Mouse (Mus musculus) MEL (cell line): Measurements from ENCODE around the gene Tmem184a. TPM values are rescaled to one million over a fixed set of nuclear protein-coding genes. Genes with fewer than 3 reads are reported as not detected.

Experiments
- DNase-seq: peaks from one replicate; pipeline ENCODE4 v3.0.0; 2011; ENCODE audit warnings: low read depth, low spot score
- H3K27ac ChIP-seq: 2 replicates; pipeline ENCODE4 v1.5.1; 2012; ENCODE audit warnings: low read depth, mild to moderate bottlenecking, control low read depth, low read length, moderate library complexity; ENCODE audit not compliant: control insufficient read depth
- H3K27me3 ChIP-seq, 2 experiments: fragments of 150-350 bp in 1 of 2; sonication (generic) in 1 of 2; 2 replicates each; pipeline ENCODE4 v1.6.1; 2012; ENCODE audit warnings: low read length in 2 of 2, mild to moderate bottlenecking in 2 of 2, improper control_type of control experiment in 1 of 2, moderate library complexity in 1 of 2; ENCODE audit not compliant: insufficient read depth in 2 of 2, control insufficient read depth in 1 of 2
- H3K36me3 ChIP-seq, 2 experiments: 2 replicates each; pipeline ENCODE4 v1.6.1; 2012 to 2014; ENCODE audit warnings: low read length in 2 of 2, improper control_type of control experiment in 1 of 2, inconsistent platforms in 1 of 2, mild to moderate bottlenecking in 1 of 2; ENCODE audit not compliant: insufficient read depth in 2 of 2, control insufficient read depth in 1 of 2
- H3K4me1 ChIP-seq, 2 experiments: fragments of 150-350 bp in 1 of 2; sonication (generic) in 1 of 2; 2 replicates each; pipeline ENCODE4 v1.6.1; 2012; ENCODE audit warnings: low read length in 2 of 2, improper control_type of control experiment in 1 of 2, mild to moderate bottlenecking in 1 of 2; ENCODE audit not compliant: insufficient read depth in 2 of 2, control insufficient read depth in 1 of 2
- H3K4me3 ChIP-seq, 2 experiments: fragments of 150-350 bp in 1 of 2; sonication (generic) in 1 of 2; 2 replicates each; pipeline ENCODE4 v1.5.1; 2012; ENCODE audit warnings: low read depth in 2 of 2, low read length in 2 of 2, mild to moderate bottlenecking in 2 of 2, moderate library complexity in 2 of 2, control low read depth in 1 of 2, improper control_type of control experiment in 1 of 2; ENCODE audit not compliant: control insufficient read depth in 1 of 2, insufficient read depth in 1 of 2
- H3K79me2 ChIP-seq: 2 replicates; pipeline ENCODE4 v1.6.1; 2012; ENCODE audit warnings: mild to moderate bottlenecking, low read length, moderate library complexity; ENCODE audit not compliant: control insufficient read depth, poor library complexity, insufficient read depth
- H3K9ac ChIP-seq: 2 replicates; pipeline ENCODE4 v1.6.1; 2012; ENCODE audit warnings: low read depth, mild to moderate bottlenecking, control low read depth, low read length, moderate library complexity; ENCODE audit not compliant: control insufficient read depth, poor library complexity, severe bottlenecking
- H3K9me3 ChIP-seq: fragments of 150-350 bp; sonication (generic); replicated peaks from 2 replicates; pipeline ENCODE4 v1.6.1; 2012; ENCODE audit warnings: mild to moderate bottlenecking, low read length, improper control_type of control experiment, moderate library complexity; ENCODE audit not compliant: insufficient read depth
- BHLHE40 ChIP-seq: IDR thresholded peaks from 2 replicates; pipeline ENCODE4 v1.6.1; 2012; ENCODE audit warnings: low read depth, mild to moderate bottlenecking, inconsistent platforms, low read length, improper control_type of control experiment, borderline replicate concordance
- CHD2 ChIP-seq: IDR thresholded peaks from 2 replicates; pipeline ENCODE4 v1.6.1; 2011; ENCODE audit warnings: low read length, improper control_type of control experiment
- E2F4 ChIP-seq: IDR thresholded peaks from 2 replicates; pipeline ENCODE4 v1.6.1; 2011; ENCODE audit warnings: low read depth, low read length, improper control_type of control experiment, borderline replicate concordance
- ELF1 ChIP-seq: IDR thresholded peaks from 2 replicates; pipeline ENCODE4 v1.6.1; 2014; ENCODE audit warnings: low read depth, mild to moderate bottlenecking, inconsistent platforms, low read length, improper control_type of control experiment, moderate library complexity
- EP300 ChIP-seq, 2 experiments: IDR thresholded peaks; 2 replicates each; pipeline ENCODE4 v1.6.1; 2011; ENCODE audit warnings: improper control_type of control experiment in 2 of 2, low read length in 2 of 2, low read depth in 1 of 2, mild to moderate bottlenecking in 1 of 2
- ETS1 ChIP-seq: IDR thresholded peaks from 2 replicates; pipeline ENCODE4 v1.6.1; 2012; ENCODE audit warnings: low read depth, mild to moderate bottlenecking, inconsistent platforms, low read length, improper control_type of control experiment, moderate library complexity
- GABPA ChIP-seq: IDR thresholded peaks from 2 replicates; pipeline ENCODE4 v1.6.1; 2012; ENCODE audit warnings: low read depth, mild to moderate bottlenecking, inconsistent platforms, low read length, improper control_type of control experiment, moderate library complexity
- GATA1 ChIP-seq: IDR thresholded peaks from 2 replicates; pipeline ENCODE4 v1.6.1; 2011; ENCODE audit warnings: low read depth, low read length, improper control_type of control experiment
- HCFC1 ChIP-seq: IDR thresholded peaks from 2 replicates; pipeline ENCODE4 v1.6.1; 2012; ENCODE audit warnings: low read depth, mild to moderate bottlenecking, inconsistent platforms, low read length, improper control_type of control experiment, moderate library complexity
- JUND ChIP-seq: IDR thresholded peaks from 2 replicates; pipeline ENCODE4 v1.6.1; 2011; ENCODE audit warnings: low read depth, mild to moderate bottlenecking, improper control_type of control experiment, low read length
- KAT2A ChIP-seq: conservative IDR thresholded peaks from 2 replicates; pipeline ENCODE4 v1.6.1; 2012; ENCODE audit warnings: low read depth, low read length, improper control_type of control experiment, inconsistent platforms
- MAX ChIP-seq: IDR thresholded peaks from 2 replicates; pipeline ENCODE4 v1.6.1; 2011; ENCODE audit warnings: low read length, improper control_type of control experiment
- MEF2A ChIP-seq: IDR thresholded peaks from 2 replicates; pipeline ENCODE4 v1.6.1; 2014; ENCODE audit warnings: low read depth, mild to moderate bottlenecking, inconsistent platforms, low read length, improper control_type of control experiment; ENCODE audit not compliant: poor library complexity, insufficient replicate concordance, severe bottlenecking; ENCODE audit errors: extremely low read depth
- MXI1 ChIP-seq: IDR thresholded peaks from 2 replicates; pipeline ENCODE4 v1.6.1; 2011; ENCODE audit warnings: mild to moderate bottlenecking, low read depth, low read length, improper control_type of control experiment
- MYB ChIP-seq: IDR thresholded peaks from 2 replicates; pipeline ENCODE4 v1.6.1; 2011; ENCODE audit warnings: mild to moderate bottlenecking, low read depth, low read length, improper control_type of control experiment
- MYC ChIP-seq: IDR thresholded peaks from 2 replicates; pipeline ENCODE4 v1.6.1; 2011; ENCODE audit warnings: low read depth, mild to moderate bottlenecking, low read length, improper control_type of control experiment, moderate library complexity
- NRF1 ChIP-seq: IDR thresholded peaks from 2 replicates; pipeline ENCODE4 v1.6.1; 2014; ENCODE audit warnings: low read depth, mild to moderate bottlenecking, inconsistent platforms, low read length, improper control_type of control experiment, moderate library complexity; ENCODE audit not compliant: poor library complexity, insufficient read depth, severe bottlenecking
- POLR2A ChIP-seq, 2 experiments: IDR thresholded peaks; 2 replicates each; pipeline ENCODE4 v1.6.1; 2011 to 2012; ENCODE audit warnings: low read length in 2 of 2, mild to moderate bottlenecking in 2 of 2, control low read depth in 1 of 2, improper control_type of control experiment in 1 of 2, low read depth in 1 of 2, moderate library complexity in 1 of 2; ENCODE audit not compliant: control insufficient read depth in 1 of 2, insufficient read depth in 1 of 2, poor library complexity in 1 of 2
- POLR2AphosphoS2 ChIP-seq: IDR thresholded peaks from 2 replicates; pipeline ENCODE4 v1.6.1; 2011; ENCODE audit warnings: low read length, improper control_type of control experiment
- POLR2AphosphoS5 ChIP-seq: IDR thresholded peaks from 2 replicates; pipeline ENCODE4 v1.6.1; 2012; ENCODE audit warnings: low read depth, borderline replicate concordance, mild to moderate bottlenecking, inconsistent platforms, low read length, moderate library complexity, mixed read lengths
- RAD21 ChIP-seq: IDR thresholded peaks from 2 replicates; pipeline ENCODE4 v1.6.1; 2011; ENCODE audit warnings: mild to moderate bottlenecking, low read depth, low read length, improper control_type of control experiment
- RCOR1 ChIP-seq: IDR thresholded peaks from 2 replicates; pipeline ENCODE4 v1.6.1; 2012; ENCODE audit warnings: low read depth, mild to moderate bottlenecking, inconsistent platforms, low read length, improper control_type of control experiment
- SIN3A ChIP-seq: IDR thresholded peaks from 2 replicates; pipeline ENCODE4 v1.6.1; 2012; ENCODE audit warnings: low read length, improper control_type of control experiment, inconsistent platforms
- SMC3 ChIP-seq: IDR thresholded peaks from 2 replicates; pipeline ENCODE4 v1.6.1; 2011; ENCODE audit warnings: low read depth, low read length, improper control_type of control experiment
- TAL1 ChIP-seq: IDR thresholded peaks from 2 replicates; pipeline ENCODE4 v1.6.1; 2012; ENCODE audit warnings: mild to moderate bottlenecking, inconsistent platforms, low read length, moderate library complexity, mixed read lengths
- TBP ChIP-seq: IDR thresholded peaks from 2 replicates; pipeline ENCODE4 v1.8.0; 2011; ENCODE audit warnings: low read depth, low read length, improper control_type of control experiment
- UBTF ChIP-seq: IDR thresholded peaks from 2 replicates; pipeline ENCODE4 v1.6.1; 2012; ENCODE audit warnings: low read depth, mild to moderate bottlenecking, inconsistent platforms, low read length, improper control_type of control experiment, moderate library complexity, borderline replicate concordance; ENCODE audit not compliant: insufficient read depth
- USF1 ChIP-seq: IDR thresholded peaks from 2 replicates; pipeline ENCODE4 v1.6.1; 2014; ENCODE audit warnings: low read depth, mild to moderate bottlenecking, inconsistent platforms, low read length, improper control_type of control experiment, moderate library complexity
- USF2 ChIP-seq, 2 experiments: IDR thresholded peaks; 2 replicates each; pipeline ENCODE4 v1.6.1; 2011 to 2012; ENCODE audit warnings: improper control_type of control experiment in 2 of 2, low read length in 2 of 2, borderline replicate concordance in 1 of 2, inconsistent platforms in 1 of 2, low read depth in 1 of 2, mild to moderate bottlenecking in 1 of 2; ENCODE audit not compliant: insufficient read depth in 1 of 2
- ZC3H11A ChIP-seq: IDR thresholded peaks from 2 replicates; pipeline ENCODE4 v1.6.1; 2012; ENCODE audit warnings: low read depth, mild to moderate bottlenecking, inconsistent platforms, low read length, improper control_type of control experiment
- ZKSCAN1 ChIP-seq: IDR thresholded peaks from 2 replicates; pipeline ENCODE4 v1.6.1; 2012; ENCODE audit warnings: low read depth, mild to moderate bottlenecking, inconsistent platforms, low read length, improper control_type of control experiment, moderate library complexity
- ZMIZ1 ChIP-seq: IDR thresholded peaks from 2 replicates; pipeline ENCODE4 v1.6.1; 2012; ENCODE audit warnings: low read depth, mild to moderate bottlenecking, inconsistent platforms, low read length, improper control_type of control experiment, moderate library complexity
- ZNF384 ChIP-seq: IDR thresholded peaks from 2 replicates; pipeline ENCODE4 v1.6.1; 2012; ENCODE audit warnings: low read depth, mild to moderate bottlenecking, inconsistent platforms, low read length, improper control_type of control experiment
- polyA plus RNA-seq, 2 experiments: library from polyadenylated mRNA; stranded (reverse) in 1 of 2; unstranded in 1 of 2; fragments of >175 nt in 1 of 2; fragments of >200 nt in 1 of 2; gene quantifications; 2 replicates each; pipeline versions ENCODE4 v1.2.1 to v1.2.4; 2012; ENCODE audit warnings: low replicate concordance in 2 of 2, low read depth in 1 of 2; ENCODE audit not compliant: insufficient read length in 2 of 2, insufficient read depth in 1 of 2, missing spikeins in 1 of 2
- total RNA-seq: library from RNA; depleted of rRNA; stranded (reverse); fragments of 300-350 nt; gene quantifications from 2 replicates; pipeline ENCODE4 v1.2.3, GENCODE M21; 2012

Gene Tmem184a
- total and polyA plus RNA-seq, 3 experiments, result 0.10 to 0.27 TPM; not detected in 1

DNA sequence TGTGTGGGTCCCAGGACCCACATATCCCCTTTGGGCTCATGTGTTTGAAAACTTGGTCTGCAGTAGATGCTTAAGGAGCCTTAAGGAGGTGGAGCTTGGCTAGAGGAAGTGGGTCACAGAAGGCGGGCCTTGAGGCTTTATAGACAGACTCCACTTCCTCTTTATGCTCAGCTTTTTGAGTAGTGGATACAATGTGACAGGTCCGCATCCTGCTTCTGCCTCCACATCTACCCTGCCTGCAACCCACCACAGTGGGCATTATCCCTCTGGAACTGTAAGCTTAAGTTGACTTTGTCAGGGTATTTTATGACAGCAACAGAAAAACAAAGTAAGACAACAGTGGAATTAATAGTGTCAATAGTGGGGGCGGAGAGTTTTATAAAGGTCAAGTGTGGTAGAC is 11.0 kb upstream of the Tmem184a start (continued):
- TF ChIP-seq ELF1 (peak; percentile 58), POLR2A (IDR thresholded peaks at IDR 0.05; ENCODE audit: control insufficient read depth in 1 of 2, insufficient read depth in 1 of 2, low read depth in 1 of 2, low read length in 2 of 2, poor library complexity in 1 of 2) (peak; percentile 43 to 95; a peak in 2 of 4 replicates), SMC3 (no peak), GATA1 (no peak), RCOR1 (0 out of 2 replicates have a peak, but pooled peaks have one; percentile 55)
- TF ChIP-seq, all 39 proteins: peak for 19

DNA sequence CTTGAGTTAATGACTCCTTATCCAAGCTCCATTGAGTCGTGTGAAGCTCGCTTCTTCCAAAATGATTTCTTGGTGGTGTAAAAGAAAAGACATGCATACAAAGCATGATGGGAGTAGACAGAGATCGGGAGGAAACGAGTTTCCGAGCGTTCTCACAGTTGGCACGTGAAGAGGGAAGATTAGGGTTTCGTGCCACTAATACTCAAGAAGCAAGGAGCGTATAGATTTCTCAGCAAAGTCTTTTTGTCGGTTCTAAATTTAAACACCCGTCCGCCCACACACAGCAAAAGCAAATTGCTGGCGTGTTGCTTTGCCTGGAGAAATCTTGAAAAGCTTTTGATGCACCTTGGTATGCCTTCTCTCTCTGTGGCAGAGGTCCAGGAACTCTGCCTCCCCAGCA is 9.7 kb upstream of the Tmem184a start:
- Histone ChIP-seq H3K9ac (peak overlapping the region; percentile 71), H3K79me2 (peaks cover 18% of the 10 kb centered on the region), H3K4me3 (peak overlapping the region; percentile 31 to 46), H3K36me3 (peaks cover 0 to 30% of the 10 kb centered on the region in 2 experiments; a peak in 2 of 4 replicates), H3K9me3 (no peaks in the 10 kb centered on the region), H3K27me3 (no peaks in the 10 kb centered on the region), H3K27ac (peak overlapping the region; percentile 81), H3K4me1 (peaks cover 3 to 41% of the 10 kb centered on the region in 2 experiments; a peak in 3 of 4 replicates)
- DNase-seq, result peak; percentile 86
- TF ChIP-seq MAX, result peak; percentile 90
- peak; percentile 74 for TF ChIP-seq ETS1
- TF ChIP-seq JUND, result no peak
- no peak; the same call in 1 of the 2 replicates for TF ChIP-seq POLR2AphosphoS2
- no peak for TF ChIP-seq ZKSCAN1
- no peak for TF ChIP-seq E2F4
- peak; percentile 99 for TF ChIP-seq BHLHE40
- TF ChIP-seq KAT2A, result no peak
- peak in 1 of 2 experiments; percentile 63; a peak in 2 of 4 replicates for TF ChIP-seq POLR2A (IDR thresholded peaks at IDR 0.05; ENCODE audit: control insufficient read depth in 1 of 2, insufficient read depth in 1 of 2, low read depth in 1 of 2, low read length in 2 of 2, poor library complexity in 1 of 2)
- no peak for TF ChIP-seq NRF1
- 0 out of 2 replicates have a peak, but pooled peaks have one; percentile 24 for TF ChIP-seq TAL1
- peak; percentile 57; the same call in 1 of the 2 replicates for TF ChIP-seq RCOR1
- TF ChIP-seq USF2 (IDR thresholded peaks at IDR 0.05; ENCODE audit: borderline replicate concordance in 1 of 2, insufficient read depth in 1 of 2, low read depth in 1 of 2, low read length in 2 of 2), result no peak
- peak; percentile 77 for TF ChIP-seq MYC
- peak; percentile 94; the same call in 1 of the 2 replicates for TF ChIP-seq MEF2A
- peak; percentile 71 for TF ChIP-seq TBP
- TF ChIP-seq GABPA, result no peak
- TF ChIP-seq ZNF384, result no peak
- TF ChIP-seq USF1, result peak; percentile 58; the same call in 1 of the 2 replicates
- peak; percentile 74 for TF ChIP-seq SIN3A
- no peak for TF ChIP-seq ZC3H11A
- no peak for TF ChIP-seq UBTF
- TF ChIP-seq ZMIZ1, result peak; percentile 22; the same call in 1 of the 2 replicates
- no peak for TF ChIP-seq RAD21
- no peak for TF ChIP-seq SMC3
- peak; percentile 51 to 70; a peak in 3 of 4 replicates for TF ChIP-seq EP300 (IDR thresholded peaks at IDR 0.05; ENCODE audit: low read depth in 1 of 2, low read length in 2 of 2)
- no peak for TF ChIP-seq MYB
- peak; percentile 57 for TF ChIP-seq HCFC1
- peak; percentile 24; the same call in 1 of the 2 replicates for TF ChIP-seq ELF1
- TF ChIP-seq MXI1, result peak; percentile 91
- TF ChIP-seq POLR2AphosphoS5, result no peak
- TF ChIP-seq CHD2, result no peak
- peak; percentile 41; the same call in 1 of the 2 replicates for TF ChIP-seq GATA1
